Mouse (Mus musculus) telencephalon, adult 2 months (tissue): ENCODE data around the gene Sds.

Experiments
- DNase-seq: peaks from one replicate; pipeline ENCODE4 v3.0.0-alpha.2; 2011; ENCODE audit warnings: low read depth, low spot score

Sds gene

GRCm38 (mm10) chr5:120439887-120440670, 36.2 kb upstream of the Sds start:
- no peak for DNase-seq

DNA sequence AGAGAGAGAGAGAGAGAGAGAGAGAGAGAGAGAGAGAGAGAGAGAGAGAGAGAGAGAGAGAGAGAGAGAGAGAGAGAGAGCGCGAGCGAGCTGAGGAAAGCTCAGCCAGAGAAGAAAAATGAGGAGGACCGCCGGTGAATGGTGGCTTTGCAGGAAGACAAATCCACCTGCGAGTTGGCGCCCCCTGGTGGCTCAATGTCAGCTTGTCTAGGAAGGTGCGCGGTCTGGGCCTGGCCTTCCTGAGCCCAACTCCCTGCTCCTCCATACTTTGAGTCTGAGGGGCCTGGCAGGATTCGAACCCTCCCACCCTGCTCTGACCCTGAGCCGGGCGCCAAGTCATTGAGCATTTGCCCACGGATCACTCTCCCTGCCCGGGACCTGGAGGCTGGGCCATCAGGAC, 35.6 kb upstream of the Sds start:
- peak; percentile 52 for DNase-seq

GRCm38 (mm10) chr5:120447305-120447704, 29.0 kb upstream of the Sds start:
- DNase-seq: no peak

- DNase-seq: no peak
Measured at GRCm38 (mm10) chr5:120454756-120455337, 21.5 kb upstream of the Sds start.

GRCm38 (mm10) chr5:120456253-120456652, 20.1 kb upstream of the Sds start:
- DNase-seq: no peak

GRCm38 (mm10) chr5:120456841-120457554, 19.3 kb upstream of the Sds start:
- DNase-seq: no peak

DNA sequence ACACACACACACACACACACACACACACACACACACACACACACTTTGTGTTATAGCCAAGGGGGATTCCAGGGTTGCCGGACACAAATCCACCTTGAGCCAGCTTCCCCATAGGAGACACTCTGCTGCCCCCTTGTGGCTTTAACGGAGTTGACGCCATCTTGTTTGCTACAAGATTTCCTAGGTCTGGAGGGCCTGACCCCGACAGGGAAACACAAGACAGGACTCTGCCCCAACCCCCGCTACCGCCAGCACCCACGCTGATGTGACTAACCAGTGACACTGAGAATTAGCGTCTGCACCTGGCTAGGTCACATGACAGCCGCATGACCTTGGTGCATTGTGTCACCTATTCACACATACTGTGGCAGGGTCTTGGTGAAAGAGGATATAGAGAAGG, 18.7 kb upstream of the Sds start:
- DNase-seq: peak; percentile 15

DNA sequence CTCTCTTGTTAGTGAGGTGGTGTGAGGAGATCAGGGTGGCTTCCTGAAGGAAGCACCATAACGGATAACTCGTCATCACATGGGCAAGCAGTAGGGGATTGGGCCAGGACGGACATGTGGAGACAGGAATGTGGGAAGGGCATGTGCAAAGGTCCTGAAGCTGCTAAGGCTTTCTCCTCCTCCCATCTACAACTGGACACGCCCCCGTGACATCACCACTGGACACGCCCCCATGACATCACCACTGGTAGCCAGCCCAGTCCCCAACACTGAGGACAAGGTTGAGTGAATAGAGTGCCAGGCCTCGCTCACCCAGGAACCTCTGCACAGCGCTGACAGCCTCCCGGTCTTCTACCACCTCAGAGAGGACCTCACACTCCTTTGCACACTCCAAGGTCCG, 17.2 kb upstream of the Sds start:
- DNase-seq: no peak

DNA sequence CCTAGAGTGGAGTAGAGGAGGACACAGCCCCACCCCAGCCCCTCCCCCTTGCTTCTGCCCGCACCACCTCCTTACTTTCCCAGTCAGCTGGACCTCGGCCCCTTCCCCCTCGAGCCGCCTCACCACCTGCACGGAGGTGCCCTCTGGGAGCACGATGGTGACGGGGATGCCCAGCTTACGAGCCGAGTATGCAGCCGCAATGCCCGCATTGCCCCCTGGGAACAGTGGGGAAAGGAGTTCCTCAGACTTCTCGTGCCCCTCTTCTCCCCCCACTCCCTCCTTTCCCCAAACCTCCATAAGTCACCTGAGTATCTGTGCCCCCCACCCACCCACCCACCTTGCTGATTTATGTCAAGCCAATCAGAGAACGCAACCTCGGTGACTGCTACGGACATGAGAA, 14.4 kb upstream of the Sds start:
- no peak for DNase-seq

DNA sequence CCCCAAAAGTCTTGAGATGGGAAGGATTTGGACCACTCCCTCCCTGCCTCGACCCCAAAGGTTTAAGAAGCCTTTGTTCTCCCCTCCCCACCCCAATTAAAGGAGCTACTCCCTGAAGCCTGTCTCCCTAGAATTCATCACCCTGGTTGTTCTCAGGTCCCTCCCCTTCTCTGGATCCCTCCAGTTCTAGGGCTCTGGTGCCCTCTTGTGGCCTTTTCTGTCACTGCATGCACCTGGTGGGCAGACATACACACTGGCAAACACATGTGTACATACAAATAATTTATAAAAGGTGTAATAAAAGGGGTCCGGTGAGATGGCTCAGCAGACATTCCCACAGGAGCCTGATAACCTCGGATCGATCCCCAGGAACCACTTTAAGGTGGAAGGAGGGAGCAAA, 12.0 kb upstream of the Sds start:
- DNase-seq: no peak

- no peak for DNase-seq
Measured at GRCm38 (mm10) chr5:120465062-120465461, 11.3 kb upstream of the Sds start.

DNA sequence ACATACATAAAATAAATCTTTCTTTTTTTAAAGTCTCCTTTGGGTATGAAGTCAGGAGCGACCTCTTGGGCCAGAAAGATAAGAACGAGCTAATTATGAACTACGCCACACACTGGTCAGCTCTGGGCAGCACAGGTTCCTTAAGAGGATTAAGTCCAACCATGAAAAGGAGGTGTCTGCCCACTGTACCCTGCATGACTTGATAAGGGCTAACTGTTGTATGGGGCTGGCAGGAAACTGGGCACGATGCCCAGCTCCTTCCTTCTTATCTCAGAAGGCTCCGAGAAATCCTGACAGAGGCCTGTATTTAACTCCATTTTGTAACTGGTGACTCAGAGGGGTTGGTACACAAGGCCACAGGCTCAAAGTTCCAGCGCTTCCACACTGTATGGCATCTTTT, 10.5 kb upstream of the Sds start:
- DNase-seq: no peak

DNA sequence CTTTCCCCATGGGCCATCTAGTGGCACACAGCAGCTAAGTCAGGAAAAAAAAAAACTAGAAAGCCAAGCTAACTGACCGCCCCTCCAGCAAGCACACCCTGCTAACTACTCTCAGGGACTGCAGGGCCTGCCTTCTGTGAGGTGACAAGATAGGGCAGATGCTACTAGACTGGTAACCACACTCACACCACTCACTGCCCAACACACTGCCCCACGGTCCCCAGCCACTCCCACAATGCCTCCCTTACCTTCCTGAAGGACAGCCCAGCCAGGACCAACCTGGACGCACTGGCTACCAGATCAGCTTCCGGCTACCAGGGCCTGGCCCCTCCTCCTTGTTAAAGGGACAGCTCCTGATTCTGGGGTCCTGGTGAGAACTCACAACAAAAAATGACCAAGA, 9.3 kb upstream of the Sds start:
- DNase-seq: no peak

DNA sequence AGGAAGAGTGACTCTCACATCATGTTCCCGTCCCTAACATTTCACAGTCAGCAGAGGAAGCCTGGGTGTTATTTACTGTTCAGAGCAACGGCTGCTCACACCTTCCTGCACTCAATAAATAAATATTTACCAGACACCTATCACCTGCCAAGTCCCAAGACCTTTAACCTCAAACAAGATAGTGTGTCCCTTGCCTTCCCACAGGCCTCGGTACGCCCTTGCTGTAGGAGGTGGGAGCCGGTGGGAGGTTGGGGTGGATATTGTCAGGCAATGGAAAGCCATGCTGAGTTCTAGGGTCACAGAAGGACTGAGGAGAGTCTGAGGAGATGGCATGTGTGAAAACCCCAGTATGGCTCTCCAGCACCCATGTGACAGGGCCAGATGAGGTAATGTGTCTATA, 8.0 kb upstream of the Sds start:
- no peak for DNase-seq

DNA sequence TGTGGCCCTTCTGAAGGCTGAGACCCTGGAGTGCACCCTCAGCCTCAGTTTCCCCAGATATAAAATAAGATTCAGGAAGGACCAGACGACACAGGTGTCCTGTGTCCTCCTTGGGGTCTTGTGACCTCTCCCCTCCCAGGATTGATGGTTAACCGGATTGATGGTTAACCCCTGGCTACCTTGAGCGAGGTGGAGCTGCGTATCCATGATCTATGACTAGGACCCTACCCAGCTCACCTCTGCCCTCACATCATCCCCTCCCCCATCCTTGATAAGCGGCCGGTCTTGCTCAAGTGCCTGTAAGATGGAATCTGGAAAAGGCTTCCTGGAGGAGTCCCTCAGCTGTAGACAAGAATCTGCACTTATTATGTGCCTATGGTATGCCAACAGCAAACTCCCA, 7.5 kb upstream of the Sds start:
- no peak for DNase-seq

DNA sequence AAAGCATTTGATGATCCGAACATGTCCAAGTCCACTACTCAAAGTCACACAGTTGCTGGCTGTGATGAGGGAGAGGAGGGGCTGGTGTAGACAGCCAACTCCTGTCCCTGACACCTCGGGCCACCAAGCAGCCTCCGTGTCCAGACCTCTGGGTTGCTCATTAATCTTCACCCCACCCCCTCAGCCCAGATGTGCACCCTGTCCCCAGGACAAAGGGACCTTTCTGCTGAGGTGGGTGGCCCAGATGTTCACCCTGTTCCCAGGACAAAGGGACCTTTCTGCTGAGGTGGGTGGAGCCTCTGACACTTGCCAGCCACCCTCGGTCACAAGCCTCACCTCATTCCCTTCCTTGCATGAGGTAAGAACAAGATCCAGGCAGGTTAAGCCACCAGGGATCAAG, 4.8 kb upstream of the Sds start:
- DNase-seq: no peak

GRCm38 (mm10) chr5:120472770-120473169, 3.6 kb upstream of the Sds start, which contains the start of gene Sdsl:
TSS of gene Sdsl (minus strand) at chr5:120472810.
- no peak for DNase-seq

DNA sequence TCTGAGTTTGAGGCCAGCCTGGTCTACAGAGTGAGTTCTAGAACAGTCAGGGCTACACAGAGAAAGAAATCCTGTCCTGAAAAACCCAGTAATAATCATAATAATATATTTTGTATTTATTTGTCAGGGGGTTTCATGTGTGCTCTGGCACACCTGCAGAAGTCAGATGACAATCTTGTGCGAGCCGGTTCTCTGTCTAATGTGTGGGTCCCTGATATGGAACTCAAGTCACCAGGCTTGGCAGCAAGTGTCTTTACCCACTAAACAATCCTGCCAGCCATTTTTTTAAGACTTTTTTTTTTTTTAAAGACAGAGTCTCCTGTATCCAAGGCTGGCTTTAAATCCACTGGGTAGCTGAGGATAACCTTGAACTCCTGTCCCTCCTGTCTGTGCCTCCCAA, 3.0 kb upstream of the Sds start:
- no peak for DNase-seq

GRCm38 (mm10) chr5:120475861-120476260, 465 bp upstream of the Sds start:
- DNase-seq: no peak

DNA sequence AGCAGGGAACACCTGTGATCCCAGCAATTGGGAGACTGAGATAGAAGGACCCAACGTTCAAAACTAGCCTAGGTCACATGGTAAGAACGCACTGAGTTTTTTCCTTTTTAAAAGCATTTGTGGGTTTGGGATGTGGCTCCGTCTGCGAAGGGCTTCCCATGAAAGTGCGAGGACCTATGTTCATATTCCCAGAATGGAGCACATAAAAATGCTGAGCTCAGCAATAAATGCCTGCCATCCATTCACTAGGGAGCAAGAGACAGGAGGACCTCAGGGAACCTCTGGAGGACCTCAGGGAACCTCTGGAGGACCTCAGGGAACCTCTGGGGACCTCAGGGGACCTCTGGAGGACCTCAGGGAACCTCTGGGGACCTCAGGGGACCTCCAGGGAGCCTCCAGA, 1.7 kb downstream of the Sds start:
- DNase-seq: no peak

DNA sequence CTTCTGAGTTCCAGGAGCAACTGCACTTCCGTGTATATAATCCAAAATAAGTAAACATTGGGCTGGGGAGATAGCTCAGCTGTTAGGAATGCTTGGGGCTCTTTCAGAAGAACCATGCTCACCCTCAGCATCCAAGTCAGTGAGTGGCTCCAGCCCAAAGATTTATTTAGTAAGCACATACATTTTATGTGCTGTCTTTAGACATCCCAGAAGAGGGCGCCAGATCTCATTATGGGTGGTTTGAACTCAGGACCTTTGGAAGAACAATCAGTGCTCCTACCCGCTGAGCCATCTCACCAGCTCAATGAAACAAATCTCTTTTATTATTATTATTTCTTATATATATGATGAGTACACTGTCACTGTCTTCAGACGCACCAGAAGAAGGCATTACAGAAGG, 3.2 kb downstream of the Sds start:
- DNase-seq: no peak

DNA sequence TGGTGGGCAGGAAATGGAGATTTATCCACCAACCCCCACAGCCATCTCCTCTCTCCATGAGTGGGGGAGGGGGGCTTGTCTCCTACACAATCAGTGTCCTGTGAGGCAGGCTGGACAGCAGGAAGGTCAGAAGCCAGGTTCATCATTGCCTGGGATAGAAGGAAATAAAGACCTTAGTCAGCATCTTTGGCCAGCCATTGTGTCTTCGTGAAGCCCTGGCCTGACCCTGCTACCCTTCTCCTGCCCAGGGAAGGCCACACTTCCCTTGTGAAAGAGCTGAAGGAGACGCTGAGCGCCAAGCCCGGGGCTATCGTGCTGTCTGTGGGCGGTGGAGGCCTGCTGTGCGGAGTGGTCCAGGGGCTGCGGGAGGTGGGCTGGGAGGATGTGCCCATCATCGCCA, 4.9 kb downstream of the Sds start:
- no peak for DNase-seq

- DNase-seq: no peak
Measured at GRCm38 (mm10) chr5:120483399-120483798, 7.1 kb downstream of the Sds start.
